Mouse (Mus musculus) layer of hippocampus, postnatal 25 days (tissue): ENCODE measurements around the gene Muc13. TPM values are rescaled to one million over a fixed set of nuclear protein-coding genes. Genes with fewer than 3 reads are reported as not detected.

Experiments used
- DNase-seq, 2 experiments: peaks; one replicate each; pipeline ENCODE4 v3.0.0; 2022; ENCODE audit warnings: mixed read lengths in 2 of 2, low spot score in 1 of 2; ENCODE audit errors: extremely low spot score in 1 of 2
- total RNA-seq, 2 experiments: library from RNA; stranded (reverse); gene quantifications; 2 replicates each; pipeline ENCODE4 v1.2.3; 2021

Gene Muc13
- total RNA-seq, 2 experiments from 2014 or later: not detected

GRCm38 (mm10) chr16:33768491-33769278 is 25.2 kb upstream of the Muc13 start:
- DNase-seq: no peak

- no peak for DNase-seq
Observed at GRCm38 (mm10) chr16:33769848-33770247, 24.0 kb upstream of the Muc13 start.

DNA sequence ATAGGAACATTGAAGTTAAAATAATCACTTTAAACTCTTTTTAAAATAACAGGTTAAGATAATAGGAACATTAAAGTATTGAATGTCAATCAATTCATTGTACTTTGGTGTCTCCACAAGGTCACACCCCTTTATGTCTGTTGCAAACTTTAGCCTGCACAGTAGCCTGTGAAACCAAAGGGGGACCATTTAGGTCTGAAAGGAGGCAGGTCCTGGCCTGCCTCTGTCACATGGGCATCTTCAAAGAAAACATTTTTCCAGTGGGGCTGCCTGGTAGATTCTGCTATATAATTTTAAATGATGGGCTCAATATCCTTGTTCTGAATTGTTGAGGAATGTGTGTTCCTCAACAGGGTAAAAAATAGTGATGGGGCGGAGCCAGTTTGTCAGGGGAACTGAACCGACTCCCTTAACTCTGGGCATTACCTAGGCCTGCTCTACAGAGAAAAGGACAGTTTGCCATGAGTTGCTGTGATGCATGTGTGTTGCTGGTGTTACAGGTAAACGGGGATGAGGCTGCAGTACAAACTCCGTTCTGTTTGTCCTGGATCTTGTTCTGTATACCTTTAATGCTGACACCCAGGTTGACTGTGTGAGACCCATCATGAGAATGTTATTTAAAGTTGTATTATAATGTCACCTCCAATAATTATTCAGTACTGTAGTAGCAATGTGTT is 22.9 kb upstream of the Muc13 start:
- no peak for DNase-seq

DNA sequence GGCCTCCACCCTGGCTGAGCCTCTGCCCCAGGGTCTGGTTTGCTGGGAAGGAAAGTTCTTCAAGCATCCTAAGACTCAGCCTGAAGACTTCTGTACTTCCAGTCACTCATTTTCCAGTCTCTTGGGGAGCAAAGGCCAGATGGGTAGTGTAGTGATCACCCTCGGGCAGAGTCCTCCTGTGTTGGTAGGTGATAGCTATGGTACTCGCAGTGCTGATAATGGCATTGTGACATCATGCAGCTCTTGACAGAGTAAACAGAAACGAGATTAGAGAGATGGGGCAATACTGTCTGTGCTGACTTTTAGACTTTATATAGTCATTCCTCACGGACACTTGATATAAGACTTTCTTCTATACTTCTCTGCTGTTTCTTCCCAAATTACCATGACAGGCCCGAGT is 21.0 kb upstream of the Muc13 start:
- DNase-seq: no peak

DNA sequence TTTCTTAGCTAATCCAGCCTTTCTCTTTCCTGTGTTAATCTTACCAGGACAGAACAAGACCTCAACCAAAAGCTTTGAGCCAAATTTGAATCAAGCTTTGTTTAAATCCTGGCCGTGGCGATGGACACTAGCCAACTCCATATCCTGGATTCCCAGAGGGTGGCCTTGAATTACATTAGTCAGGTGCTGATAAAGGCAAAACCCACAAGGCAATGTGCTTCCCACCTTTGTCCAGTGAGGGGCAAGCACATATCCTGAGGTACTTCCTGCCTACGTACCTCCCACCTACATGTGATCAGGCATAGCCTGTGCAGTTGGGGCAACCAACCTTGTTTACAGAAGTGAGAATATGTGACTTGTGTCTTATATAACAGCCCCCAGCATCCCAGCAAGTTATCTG is 18.9 kb upstream of the Muc13 start:
- DNase-seq: no peak

DNA sequence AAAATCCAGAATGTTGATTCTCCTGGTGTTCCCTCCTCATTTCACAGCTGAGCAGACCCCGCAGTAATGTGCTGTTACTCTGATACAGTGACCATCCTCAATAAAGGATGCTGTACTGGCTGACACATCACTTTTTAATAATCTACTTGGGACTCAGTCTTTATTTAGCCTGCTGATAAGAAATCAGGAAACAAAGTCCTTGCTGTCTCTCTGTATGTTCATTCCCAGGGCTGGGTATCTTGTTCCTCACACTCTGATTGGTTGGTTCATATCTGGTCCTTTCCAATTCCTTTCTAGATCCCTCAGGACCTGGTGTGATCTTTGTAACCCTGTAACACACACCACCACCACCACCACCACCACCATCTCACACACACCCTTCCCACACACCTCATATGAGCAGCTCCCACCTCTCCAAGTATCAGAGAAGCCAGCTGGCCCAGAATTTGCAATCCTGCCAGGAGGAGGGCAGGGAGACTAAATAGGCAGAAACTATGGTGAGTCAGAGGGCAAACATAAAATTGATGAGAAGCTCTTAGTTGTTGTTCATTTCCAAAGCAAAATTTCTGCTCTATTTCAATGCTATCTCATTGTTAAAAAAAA is 18.0 kb upstream of the Muc13 start:
- no peak for DNase-seq

DNA sequence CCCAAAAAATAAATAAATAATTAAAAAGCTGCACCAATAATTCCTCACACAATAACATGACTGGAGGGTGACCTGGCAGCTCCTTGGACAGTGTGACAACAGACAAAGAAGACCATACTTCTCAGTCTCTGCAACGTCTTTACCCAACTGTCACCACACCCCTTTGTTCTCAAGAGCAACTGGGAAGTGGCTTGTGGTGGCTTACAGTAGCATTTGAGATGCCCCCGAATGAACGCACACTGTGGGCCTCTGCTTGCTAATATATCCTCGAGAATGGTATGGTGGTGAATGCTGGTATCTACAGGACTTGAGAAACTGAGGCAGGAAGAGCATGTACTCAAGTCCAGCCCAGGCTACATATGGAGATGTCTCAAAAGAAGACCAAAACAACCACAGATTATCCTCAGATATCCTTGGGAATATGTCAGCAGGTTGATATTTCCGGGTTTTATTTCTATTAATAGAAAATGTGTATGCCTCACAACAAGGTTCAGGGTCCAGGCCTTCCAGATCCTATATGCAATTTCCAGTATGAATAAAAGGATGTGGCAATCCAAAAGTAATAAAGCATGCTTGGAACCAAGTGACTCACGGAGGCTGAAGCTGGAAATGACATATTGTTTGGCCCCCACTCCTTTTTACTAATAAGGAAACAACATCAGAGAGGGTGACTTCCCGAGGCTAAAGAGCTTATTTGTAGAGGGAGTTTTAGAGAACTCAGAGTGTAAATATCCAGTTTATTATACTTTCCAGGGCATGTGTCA is 16.9 kb upstream of the Muc13 start:
- no peak for DNase-seq

GRCm38 (mm10) chr16:33777607-33778006 is 16.2 kb upstream of the Muc13 start:
- no peak for DNase-seq

GRCm38 (mm10) chr16:33781789-33782728 is 11.8 kb upstream of the Muc13 start:
- DNase-seq: no peak

DNA sequence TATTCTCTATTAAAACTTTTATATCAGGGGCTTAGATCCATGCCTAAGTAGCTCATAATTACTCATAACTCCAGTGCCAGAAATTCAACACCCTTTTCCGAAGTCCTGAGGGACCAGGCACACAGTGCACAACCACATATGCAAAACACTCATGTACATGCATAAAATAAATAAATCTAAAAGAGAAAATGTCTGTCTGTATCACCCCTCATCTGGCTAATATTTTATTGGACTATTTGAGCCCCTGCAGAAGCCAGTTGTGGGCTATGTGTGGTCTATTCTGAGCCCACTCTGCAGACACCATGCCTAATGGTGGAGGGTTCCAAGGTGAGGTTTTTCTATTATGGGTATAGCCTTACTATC is 11.1 kb upstream of the Muc13 start:
- no peak for DNase-seq

DNA sequence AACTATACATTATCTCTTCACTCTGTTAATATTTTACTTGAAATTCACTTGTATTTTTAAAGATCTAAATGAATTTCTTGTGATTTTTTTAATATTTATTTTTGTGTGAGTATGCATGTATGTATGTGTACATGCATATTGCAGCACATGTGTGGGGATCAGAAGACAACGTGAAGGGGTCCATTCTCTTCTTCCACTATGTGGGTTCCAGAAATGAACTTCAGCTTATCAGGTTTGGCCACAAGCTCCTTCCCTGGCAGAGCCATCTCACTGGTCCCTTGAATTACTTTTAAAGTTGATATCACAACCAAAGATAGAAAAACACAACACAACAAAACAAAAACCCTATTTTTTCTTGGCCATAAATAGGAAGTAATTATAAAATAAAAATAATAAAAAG is 9.3 kb upstream of the Muc13 start:
- no peak for DNase-seq

DNA sequence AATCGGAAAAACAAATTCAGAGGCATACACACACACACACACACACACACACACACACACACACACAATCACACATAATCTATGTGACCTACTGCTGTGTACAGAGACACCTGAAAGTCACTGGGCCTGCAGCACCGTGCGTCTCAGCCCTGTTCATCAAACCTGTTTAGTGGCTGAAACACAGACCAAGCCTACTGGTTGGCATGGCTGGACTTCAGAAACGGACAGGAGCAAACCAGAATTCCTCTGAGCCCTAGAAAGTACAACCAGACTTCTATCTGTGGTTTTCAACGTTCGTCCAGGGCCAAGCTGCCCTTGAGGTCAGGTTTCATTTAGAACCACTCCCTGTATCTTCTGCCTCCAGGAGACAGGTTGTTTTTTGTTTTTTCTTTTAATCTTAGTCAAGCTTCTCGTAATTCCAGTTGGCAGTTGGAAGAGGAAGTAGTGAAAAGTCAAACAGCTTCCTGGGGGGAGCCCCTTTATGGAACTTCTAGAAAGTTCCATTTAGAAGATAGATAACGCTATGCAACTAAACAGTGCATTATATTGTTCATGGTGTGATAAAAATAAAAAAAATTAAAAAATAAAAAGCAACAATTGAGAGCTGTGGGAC is 8.6 kb upstream of the Muc13 start:
- DNase-seq: no peak

- DNase-seq: no peak
Observed at GRCm38 (mm10) chr16:33786657-33787390, 7.0 kb upstream of the Muc13 start.

DNA sequence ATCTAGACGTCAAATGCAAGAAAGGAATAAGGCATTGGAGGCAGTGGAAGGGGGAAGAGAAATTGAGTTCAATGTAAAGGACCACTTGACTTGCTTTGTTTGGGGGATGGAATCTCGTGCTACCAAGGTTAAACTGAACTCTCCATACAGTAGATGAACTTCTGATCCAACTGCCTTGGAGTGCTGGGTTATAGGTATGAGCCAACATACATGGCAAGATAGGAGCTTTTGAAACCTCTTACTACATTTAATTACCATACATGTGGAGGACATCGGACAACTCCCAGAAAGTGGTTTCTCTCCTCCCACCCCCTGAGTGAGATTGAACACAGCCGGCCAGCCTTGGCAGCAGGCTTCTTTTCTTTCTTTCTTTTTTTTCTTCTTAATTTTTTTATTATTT is 1.3 kb downstream of the Muc13 start:
- DNase-seq: no peak

GRCm38 (mm10) chr16:33795887-33796286 is 2.0 kb downstream of the Muc13 start:
- DNase-seq: no peak

DNA sequence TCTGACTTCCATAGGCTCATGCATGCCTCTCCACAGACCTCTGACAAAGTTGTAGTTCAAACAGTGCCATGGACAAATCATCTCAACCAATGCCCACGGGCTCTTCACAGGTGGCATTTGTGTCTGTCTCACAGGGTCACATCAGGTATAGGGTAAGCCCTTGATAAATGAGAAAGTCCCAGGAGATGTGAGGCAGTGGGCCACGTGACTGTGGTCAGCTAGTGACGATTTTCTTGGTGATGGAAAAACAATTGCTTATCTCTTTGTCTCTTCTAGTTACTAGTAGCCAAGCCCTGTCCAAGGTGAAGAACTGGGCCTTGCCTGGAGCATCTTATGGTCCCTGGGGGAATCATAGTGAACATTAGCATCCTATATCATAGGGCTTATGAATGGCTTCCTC is 2.9 kb downstream of the Muc13 start:
- no peak for DNase-seq

DNA sequence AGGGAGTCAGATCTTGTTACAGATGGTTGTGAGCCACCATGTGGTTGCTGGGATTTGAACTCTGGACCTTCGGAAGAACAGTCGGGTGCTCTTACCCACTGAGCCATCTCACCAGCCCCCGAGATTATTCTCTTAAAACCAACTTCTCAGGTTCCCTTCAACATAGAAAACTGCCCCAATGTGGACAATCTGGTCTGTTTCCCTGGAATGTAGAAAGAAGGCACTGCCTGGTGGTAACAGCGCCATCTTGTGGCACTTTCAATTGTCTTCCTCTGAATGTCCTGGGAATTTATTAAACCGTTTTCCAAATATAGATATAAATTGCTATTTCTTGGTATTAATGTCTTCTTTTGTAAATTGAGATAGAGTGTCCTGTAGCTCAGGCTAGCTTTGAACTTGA is 4.0 kb downstream of the Muc13 start:
- peak; percentile 23 to 72 for DNase-seq

DNA sequence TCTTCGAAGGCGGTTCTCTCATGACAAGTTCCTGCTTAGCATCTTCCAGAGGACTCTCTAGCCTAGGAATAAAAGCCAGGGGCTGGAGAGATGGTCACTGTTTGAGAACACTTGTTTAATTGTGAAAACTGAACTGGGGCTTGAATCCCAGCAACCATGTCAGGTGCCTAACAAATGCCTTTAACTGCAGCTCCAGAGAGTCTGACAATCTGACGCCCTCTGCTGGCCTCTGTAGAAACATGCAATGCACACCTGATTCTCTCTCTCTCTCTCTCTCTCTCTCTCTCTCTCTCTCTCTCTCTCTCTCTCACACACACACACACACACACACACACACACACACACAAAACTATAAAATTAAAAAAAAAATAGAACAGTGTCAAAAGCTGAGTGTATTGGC is 16.2 kb downstream of the Muc13 start:
- no peak for DNase-seq
